Mouse (Mus musculus): ENCODE results near the gene Limk2.

- no peak for TF ChIP-seq CHD2 (IDR thresholded peaks at IDR 0.05; ENCODE audit: low read depth, low read length)
- no peak for TF ChIP-seq MAFK (IDR thresholded peaks at IDR 0.05; ENCODE audit: insufficient read depth, low read depth, low read length)
- no peak for TF ChIP-seq HCFC1 (IDR thresholded peaks at IDR 0.05; ENCODE audit: borderline replicate concordance, insufficient read depth, low read length)
- TF ChIP-seq ZNF384 (IDR thresholded peaks at IDR 0.05; ENCODE audit: low read depth, low read length), result no peak
- TF ChIP-seq ZC3H11A (IDR thresholded peaks at IDR 0.05; ENCODE audit: borderline replicate concordance, low read depth, low read length), result no peak
Observed at GRCm38 (mm10) chr11:3379427-3379826, 29.6 kb downstream of the Limk2 start.
